Mouse (Mus musculus): ENCODE results near the gene Ppard.

DNA sequence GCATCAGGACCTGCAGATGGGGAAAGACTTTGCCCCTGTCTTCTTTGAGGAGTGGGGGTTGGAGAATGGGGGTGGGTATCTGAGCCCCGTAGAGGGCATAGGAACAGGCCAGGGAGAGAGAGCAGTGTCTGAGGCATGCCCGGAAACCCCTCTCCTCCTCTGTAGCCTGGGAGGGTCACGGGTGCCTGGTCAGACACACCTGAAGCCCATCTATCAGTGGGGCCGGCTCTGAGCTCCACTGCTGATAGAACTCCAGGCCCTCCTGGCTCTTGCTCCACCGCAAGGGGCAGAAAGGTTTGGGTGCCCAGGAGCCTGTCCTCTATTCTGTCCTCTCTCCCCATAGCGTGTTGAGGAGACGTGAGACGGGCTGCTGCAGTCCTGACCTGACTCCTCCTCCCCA is 93.3 kb downstream of the Ppard start:
- TF ChIP-seq CTCF (IDR thresholded peaks at IDR 0.05; ENCODE audit: borderline replicate concordance, extremely low read depth, insufficient read depth, insufficient read length) = no peak
- TF ChIP-seq POLR2A (IDR thresholded peaks at IDR 0.05; ENCODE audit: borderline replicate concordance, extremely low read depth, insufficient read depth, insufficient read length, poor library complexity, severe bottlenecking) = no peak

Measured in brain, embryonic 14.5 days (tissue).